Mouse (Mus musculus): Measurements from ENCODE around the gene Tbc1d2. TPM values are rescaled to one million over a fixed set of nuclear protein-coding genes. Genes with fewer than 3 reads are reported as not detected.
A peak's percentile ranks its signal among the peaks of the same experiment; 100 is the strongest.
"Not testable (repeated sequence)": the region's sequence is repeated elsewhere in the genome, so short reads cannot be mapped to it uniquely, and the experiment has no call there.

Gene Tbc1d2
- polyA plus RNA-seq, 1 experiment, result 8.4 TPM

- WGBS, result 66% methylated on average over 3 of the region's 3 CpGs
- no peak for DNase-seq (ENCODE audit: low read depth, low spot score)
Measured at GRCm38 (mm10) chr4:46607601-46608000, 42.4 kb downstream of the Tbc1d2 start.

DNA sequence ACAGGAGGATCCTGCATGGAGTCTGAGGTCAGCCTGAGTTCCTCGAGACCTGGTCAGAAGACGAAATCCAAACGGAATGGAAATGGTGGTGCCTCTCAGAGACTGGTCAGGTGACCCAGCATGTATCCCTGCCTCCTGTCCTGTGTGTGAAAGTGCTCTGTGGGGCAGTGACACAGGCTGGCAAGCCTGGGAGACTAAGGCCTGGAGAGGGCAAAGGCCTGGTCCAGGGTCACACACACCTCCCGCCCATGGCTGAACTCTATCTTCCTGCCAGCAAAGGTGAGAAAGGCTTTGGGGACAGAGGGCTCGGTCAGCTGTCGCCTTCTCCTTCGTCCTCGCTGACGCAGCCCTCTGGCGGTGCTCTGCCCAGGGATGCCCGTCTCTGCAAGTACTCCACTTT, 44.6 kb downstream of the Tbc1d2 start:
- no peak for DNase-seq (ENCODE audit: low read depth, low spot score)
- WGBS, result 84% methylated on average over 11 of the region's 11 CpGs

- no peak for DNase-seq (ENCODE audit: low read depth, low spot score)
- WGBS, result 49% methylated on average over 7 of the region's 7 CpGs
Measured at GRCm38 (mm10) chr4:46602704-46603103, 47.3 kb downstream of the Tbc1d2 start.

- under 1% methylated on average over 58 of the region's 66 CpGs for WGBS
- peak; percentile 62 for DNase-seq (ENCODE audit: low read depth, low spot score)
Measured at GRCm38 (mm10) chr4:46601844-46602423, 48.1 kb downstream of the Tbc1d2 start, which contains the start of gene Coro2a. Gene Coro2a, minus strand, starts transcription at chr4:46602202.

DNA sequence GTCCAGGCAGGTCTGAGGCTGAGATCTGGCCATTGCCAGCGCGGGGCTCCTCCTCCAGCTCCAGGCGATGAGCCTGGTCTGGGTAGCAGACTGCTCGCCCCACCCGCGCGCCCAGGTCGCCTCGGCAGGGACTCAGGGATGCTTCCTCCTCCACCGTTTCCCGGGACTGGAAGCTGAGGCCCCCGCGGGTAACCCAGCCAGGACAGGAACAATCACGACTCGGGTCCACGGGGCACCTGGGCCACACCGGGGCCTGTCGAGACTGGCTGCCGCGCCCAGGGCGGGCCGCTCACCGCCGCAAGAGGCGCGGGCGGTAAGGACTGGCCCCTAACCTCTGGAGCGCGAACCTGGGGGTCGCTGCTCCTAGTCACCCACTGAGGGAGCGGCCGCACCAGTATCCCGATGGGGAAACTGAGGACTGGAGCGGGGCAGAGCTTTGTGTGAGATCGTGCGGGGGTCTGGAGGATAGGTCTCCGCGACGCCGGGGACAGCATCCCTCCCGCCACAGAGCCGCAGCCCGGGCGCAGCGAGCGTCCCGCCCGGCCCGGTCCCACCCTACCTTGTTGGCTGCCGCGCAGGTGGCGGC, 48.7 kb downstream of the Tbc1d2 start:
- no peak for DNase-seq (ENCODE audit: low read depth, low spot score)
- WGBS, result under 1% methylated on average over 52 of the region's 52 CpGs

GRCm38 (mm10) chr4:46600473-46601257, 49.3 kb downstream of the Tbc1d2 start:
- WGBS, result 30% methylated on average over 20 of the region's 20 CpGs
- no peak for DNase-seq (ENCODE audit: low read depth, low spot score)

DNA sequence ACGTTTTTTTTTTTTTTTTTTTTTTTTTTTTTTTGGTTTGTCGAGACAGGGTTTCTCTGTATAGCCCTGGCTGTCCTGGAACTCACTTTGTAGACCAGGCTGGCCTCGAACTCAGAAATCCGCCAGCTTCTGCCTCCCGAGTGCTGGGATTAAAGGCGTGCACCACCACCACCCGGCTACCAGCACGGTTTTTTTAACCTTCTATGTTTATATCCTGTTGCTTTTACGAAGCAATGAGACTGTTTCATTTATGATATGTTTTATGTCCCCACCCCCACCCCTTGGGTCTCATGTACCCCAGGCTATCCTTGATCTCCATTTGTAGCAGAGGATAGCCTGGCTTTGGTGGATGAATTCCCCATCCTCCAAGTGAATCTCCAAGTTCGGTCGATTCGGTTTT, 50.4 kb downstream of the Tbc1d2 start:
- DNase-seq (ENCODE audit: low read depth, low spot score), result not testable (repeated sequence)
- WGBS, result 44% methylated on average over 12 of the region's 12 CpGs

- DNase-seq (ENCODE audit: low read depth, low spot score), result no peak
- WGBS, result 54% methylated on average over 6 of the region's 6 CpGs
Measured at GRCm38 (mm10) chr4:46598981-46599380, 51.0 kb downstream of the Tbc1d2 start.

DNA sequence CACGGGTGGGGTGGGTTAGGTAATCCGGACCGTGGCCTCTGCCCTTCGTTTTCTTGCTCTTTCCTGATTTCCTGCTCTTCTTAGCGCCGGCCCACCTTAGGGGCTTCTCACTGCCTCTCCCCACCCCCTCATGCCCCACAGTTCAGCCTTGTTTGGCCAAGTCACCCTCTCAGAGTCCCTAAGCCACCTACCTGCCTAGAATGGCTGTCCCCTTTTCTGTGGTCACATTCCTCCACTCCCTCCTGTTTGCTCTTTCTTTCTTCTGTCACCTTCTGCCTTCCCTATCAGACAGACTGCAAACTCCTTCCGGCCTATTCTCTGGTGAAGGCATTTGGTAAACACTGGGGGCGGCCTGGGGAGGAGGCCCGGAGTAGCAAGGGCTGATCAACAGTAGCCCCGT, 51.9 kb downstream of the Tbc1d2 start:
- no peak for DNase-seq (ENCODE audit: low read depth, low spot score)
- 24% methylated on average over 10 of the region's 10 CpGs for WGBS

- no peak for DNase-seq (ENCODE audit: low read depth, low spot score)
- WGBS, result 28% methylated on average over 11 of the region's 11 CpGs
Measured at GRCm38 (mm10) chr4:46597286-46597961, 52.6 kb downstream of the Tbc1d2 start.

GRCm38 (mm10) chr4:46596398-46596797, 53.6 kb downstream of the Tbc1d2 start:
- DNase-seq (ENCODE audit: low read depth, low spot score), result no peak
- WGBS, result 66% methylated on average over 6 of the region's 6 CpGs

DNA sequence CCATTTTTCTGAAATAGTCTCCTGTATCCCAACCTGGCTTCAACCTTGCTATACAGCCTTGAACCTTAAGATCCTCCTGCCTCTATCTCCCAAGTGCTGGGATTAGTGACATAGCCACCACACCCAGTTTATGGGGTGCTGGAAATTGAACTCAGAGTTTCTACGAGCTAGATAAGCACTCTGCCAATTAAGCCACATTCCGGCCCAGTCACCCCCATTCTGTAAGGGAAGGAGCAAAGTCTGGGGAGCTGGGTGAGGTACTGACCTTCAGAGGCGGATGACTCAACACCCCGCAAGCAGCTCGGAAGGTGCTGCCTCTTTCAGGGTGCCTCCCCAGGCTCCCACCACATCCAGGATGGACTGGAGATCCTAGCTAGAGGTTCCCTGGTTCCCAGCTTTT, 55.9 kb downstream of the Tbc1d2 start:
- 33% methylated on average over 5 of the region's 5 CpGs for WGBS
- DNase-seq (ENCODE audit: low read depth, low spot score), result peak; percentile 68

DNA sequence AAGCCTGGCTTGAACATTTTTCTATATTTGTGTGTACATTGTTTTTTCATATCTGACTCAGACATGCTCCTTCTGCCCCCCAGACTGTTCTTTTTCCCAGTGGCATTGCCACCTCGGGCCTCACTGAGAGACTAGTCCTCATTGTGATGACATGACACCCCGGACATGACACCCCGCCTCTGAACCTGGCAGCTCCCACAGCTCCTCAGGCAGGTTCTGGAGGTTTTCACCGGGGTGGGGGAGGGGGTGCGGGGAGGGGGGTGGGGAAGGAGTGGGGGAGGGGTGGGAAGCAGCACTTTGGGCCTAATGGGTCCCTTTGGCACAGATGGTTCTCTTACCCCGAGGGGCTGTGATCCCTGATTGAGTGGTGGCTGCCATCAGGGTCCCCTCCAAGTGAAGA, 56.5 kb downstream of the Tbc1d2 start:
- WGBS, result 60% methylated on average over 6 of the region's 6 CpGs
- no peak for DNase-seq (ENCODE audit: low read depth, low spot score)

- 80% methylated on average over 9 of the region's 9 CpGs for WGBS
- DNase-seq (ENCODE audit: low read depth, low spot score), result no peak
Measured at GRCm38 (mm10) chr4:46591833-46592520, 58.0 kb downstream of the Tbc1d2 start.

GRCm38 (mm10) chr4:46590810-46591209, 59.2 kb downstream of the Tbc1d2 start:
- 73% methylated on average over 4 of the region's 4 CpGs for WGBS

GRCm38 (mm10) chr4:46589946-46590684, 59.9 kb downstream of the Tbc1d2 start:
- DNase-seq (ENCODE audit: low read depth, low spot score), result no peak
- 61% methylated on average over 5 of the region's 5 CpGs for WGBS

More at GRCm38 (mm10) chr4:46590810-46591209, 59.2 kb downstream of the Tbc1d2 start:
- no peak for DNase-seq (ENCODE audit: low read depth, low spot score)

GRCm38 (mm10) chr4:46589151-46589550, 60.9 kb downstream of the Tbc1d2 start:
- no peak for DNase-seq (ENCODE audit: low read depth, low spot score)
- WGBS, result 89% methylated on average over 8 of the region's 8 CpGs

- 85% methylated on average over 4 of the region's 4 CpGs for WGBS
Measured at GRCm38 (mm10) chr4:46586473-46586872, 63.5 kb downstream of the Tbc1d2 start.

DNA sequence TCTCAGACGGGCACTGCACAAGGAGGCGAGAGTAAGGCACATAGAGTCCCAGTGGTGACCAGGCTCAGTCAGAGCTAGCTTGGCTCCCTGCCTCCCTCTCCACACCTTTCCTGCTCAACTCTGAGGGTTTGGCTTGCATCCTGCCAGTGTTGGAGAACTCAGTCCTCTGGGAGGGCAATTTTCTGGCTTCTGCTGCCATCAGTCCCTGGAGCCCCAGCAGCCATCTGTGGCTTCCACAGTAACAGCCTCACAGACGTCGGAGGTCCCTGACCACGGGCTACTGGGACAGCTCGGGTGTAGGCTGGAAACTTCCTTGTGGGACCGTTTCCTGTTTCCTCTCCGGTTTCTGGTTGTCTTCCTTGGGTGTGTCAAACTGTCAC, 64.2 kb downstream of the Tbc1d2 start:
- 53% methylated on average over 8 of the region's 8 CpGs for WGBS

More at GRCm38 (mm10) chr4:46586473-46586872, 63.5 kb downstream of the Tbc1d2 start:
- DNase-seq (ENCODE audit: low read depth, low spot score), result no peak

More for the DNA sequence above, 64.2 kb downstream of the Tbc1d2 start:
- no peak for DNase-seq (ENCODE audit: low read depth, low spot score)

Data from large intestine, adult 2 months (tissue).